Mouse (Mus musculus): ENCODE data around the gene Slc25a38.

Gene Slc25a38

DNA sequence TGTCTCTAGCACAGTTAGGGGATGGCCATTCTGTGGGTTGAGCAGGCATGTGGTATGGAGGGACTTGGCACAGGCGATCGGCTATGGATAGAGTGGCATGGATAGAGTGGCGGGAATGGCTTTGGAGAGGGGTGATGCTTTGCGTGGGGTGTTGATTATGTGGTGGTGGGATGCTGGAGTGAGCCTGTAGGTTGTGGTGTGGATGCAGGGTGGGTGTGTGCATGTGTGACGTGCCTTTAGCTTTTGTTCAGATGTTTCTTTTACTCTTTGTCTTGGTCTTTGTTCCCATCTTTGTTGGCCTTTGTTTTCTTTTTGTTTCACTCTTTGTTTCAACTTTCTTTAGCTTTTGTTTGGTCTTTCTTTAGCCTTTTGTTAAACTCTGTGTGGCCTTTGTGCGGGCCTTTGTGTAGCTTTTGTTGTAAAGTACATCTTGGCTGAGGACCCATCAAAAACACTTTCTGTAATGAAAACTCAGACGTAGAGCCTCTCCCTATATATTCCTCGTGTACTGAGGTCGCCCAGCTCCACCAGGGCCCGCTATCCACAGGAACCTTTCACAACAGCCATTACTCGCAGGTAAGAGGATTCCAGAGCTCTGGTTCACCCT is 39.2 kb downstream of the Slc25a38 start, which contains the start of gene Mobp:
Gene Mobp (plus strand): TSS at position 486 of the 607 bp plus-strand sequence.
- DNase-seq: no peak

GRCm38 (mm10) chr9:120151152-120151551 is 41.0 kb downstream of the Slc25a38 start:
- DNase-seq: no peak

DNA sequence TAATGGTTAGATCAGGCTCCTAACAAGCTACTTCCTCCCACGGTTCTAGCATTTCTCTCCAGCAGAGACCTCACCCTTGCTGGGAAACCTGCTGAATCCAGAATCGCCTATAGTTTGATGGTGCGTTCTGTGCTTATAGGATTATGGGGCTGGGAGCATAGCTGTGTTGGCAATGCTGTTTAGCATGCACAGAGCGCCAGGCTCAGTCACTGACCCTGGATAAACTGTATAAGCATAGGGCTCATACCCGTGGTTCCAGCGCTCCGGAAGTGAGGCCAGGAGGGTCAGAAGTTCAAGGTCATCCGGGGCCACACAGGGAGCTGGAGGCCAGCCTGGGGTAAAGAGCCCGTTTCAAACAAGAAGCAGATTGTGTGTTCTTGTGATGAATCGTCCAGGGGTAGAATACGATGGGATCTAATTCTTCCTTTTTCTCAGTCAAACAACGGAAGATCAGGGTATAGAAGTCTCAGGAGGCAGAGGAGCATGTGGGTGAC is 41.8 kb downstream of the Slc25a38 start:
- DNase-seq: no peak

- no peak for DNase-seq
These were observed 47.9 kb downstream of the Slc25a38 start for GRCm38 (mm10) chr9:120158047-120158446.

DNA sequence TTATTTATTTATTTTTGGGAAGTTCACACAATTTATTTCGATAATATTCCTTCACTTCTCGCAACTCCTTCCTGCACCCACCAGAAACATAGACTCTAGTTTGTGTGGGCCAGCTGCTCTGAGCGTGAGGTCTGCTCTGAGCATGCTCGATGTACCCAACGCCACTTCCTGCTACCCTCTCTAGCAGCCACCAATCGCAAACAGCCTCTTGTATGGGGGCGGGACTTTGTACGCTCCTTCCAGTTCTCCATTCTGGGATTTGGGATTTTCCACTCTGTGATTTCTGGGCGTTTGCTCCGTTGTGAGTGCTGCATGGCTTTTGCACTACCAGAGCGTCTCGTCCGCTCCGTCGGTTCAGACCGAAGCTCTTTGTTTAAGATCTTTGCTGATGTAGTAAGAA is 53.7 kb downstream of the Slc25a38 start:
- no peak for DNase-seq

DNA sequence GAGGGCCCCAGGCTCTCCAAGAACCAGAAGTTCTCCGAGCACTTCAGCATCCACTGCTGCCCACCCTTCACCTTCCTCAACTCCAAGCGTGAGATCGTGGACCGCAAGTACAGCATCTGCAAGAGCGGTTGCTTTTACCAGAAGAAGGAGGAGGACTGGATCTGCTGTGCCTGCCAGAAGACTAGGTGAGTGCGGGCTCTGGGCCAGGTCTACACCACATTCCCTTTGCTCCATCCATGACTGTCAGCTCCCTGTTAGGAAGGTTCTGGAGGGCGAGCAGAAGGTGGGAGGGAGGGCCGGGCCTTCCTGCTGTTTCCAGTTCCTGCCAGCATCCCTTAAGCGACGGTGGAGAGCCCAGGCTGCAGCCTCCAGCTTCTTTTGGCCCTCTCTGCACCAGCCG is 57.7 kb downstream of the Slc25a38 start:
- no peak for DNase-seq

DNA sequence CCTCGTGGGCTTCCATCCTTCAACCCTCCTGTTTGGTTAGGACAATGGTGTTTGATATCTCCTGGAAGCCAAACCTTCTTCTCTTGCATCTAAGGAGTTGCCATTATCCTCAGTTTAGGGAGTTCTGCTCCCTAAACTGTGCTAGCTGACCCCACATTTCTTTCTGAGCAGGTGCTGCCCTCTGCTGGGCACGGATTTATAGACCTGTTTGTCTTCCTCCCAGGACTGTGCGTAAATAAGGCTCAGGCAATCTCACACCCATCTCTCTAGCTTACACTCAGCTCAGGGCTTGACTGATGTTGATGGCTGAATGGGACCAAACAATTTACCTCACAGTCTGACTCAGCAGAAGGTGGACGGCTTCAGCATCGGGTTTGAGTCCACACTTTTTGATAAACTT is 61.1 kb downstream of the Slc25a38 start:
- DNase-seq: peak; percentile 61 to 70

Measured in thymus, postnatal 36 days (tissue).